Mouse (Mus musculus) layer of hippocampus, adult 9-11 months (tissue): ENCODE measurements around the gene Slc6a16.

Source experiments
- DNase-seq: peaks from one replicate; pipeline ENCODE4 v3.0.0; 2022

The Slc6a16 gene

GRCm38 (mm10) chr7:45240633-45241388 is at the start of gene Slc6a16:
Gene Slc6a16, plus strand, starts transcription at chr7:45241085.
- peak; percentile 51 for DNase-seq

- no peak for DNase-seq
Measured at GRCm38 (mm10) chr7:45191161-45191560, 49.7 kb upstream of the Slc6a16 start.

- no peak for DNase-seq
Measured at GRCm38 (mm10) chr7:45191803-45192363, 49.0 kb upstream of the Slc6a16 start.

GRCm38 (mm10) chr7:45192585-45193310 is 48.1 kb upstream of the Slc6a16 start:
- no peak for DNase-seq

GRCm38 (mm10) chr7:45193406-45193805 is 47.5 kb upstream of the Slc6a16 start:
- no peak for DNase-seq

GRCm38 (mm10) chr7:45193871-45194785 is 46.8 kb upstream of the Slc6a16 start:
- DNase-seq = no peak

- no peak for DNase-seq
Measured at GRCm38 (mm10) chr7:45195341-45196175, 45.3 kb upstream of the Slc6a16 start.

GRCm38 (mm10) chr7:45196176-45196535 is 44.7 kb upstream of the Slc6a16 start:
- DNase-seq = no peak

GRCm38 (mm10) chr7:45196994-45197393 is 43.9 kb upstream of the Slc6a16 start:
- DNase-seq = no peak

- DNase-seq = peak; percentile 75
Measured at GRCm38 (mm10) chr7:45198435-45198834, 42.5 kb upstream of the Slc6a16 start.

GRCm38 (mm10) chr7:45198961-45199360 is 41.9 kb upstream of the Slc6a16 start:
- DNase-seq = peak; percentile 47

GRCm38 (mm10) chr7:45202654-45203053 is 38.2 kb upstream of the Slc6a16 start:
- no peak for DNase-seq

- DNase-seq = peak; percentile 96
Measured at GRCm38 (mm10) chr7:45204380-45205143, 36.3 kb upstream of the Slc6a16 start, which contains the start of gene Ccdc155. Gene Ccdc155, minus strand, starts transcription at chr7:45204892.

GRCm38 (mm10) chr7:45208260-45208659 is 32.6 kb upstream of the Slc6a16 start:
- no peak for DNase-seq

GRCm38 (mm10) chr7:45211070-45211469 is 29.8 kb upstream of the Slc6a16 start:
- DNase-seq = no peak

GRCm38 (mm10) chr7:45211851-45212251 is 29.0 kb upstream of the Slc6a16 start, which contains the start of gene Dkkl1:
Gene Dkkl1, minus strand, starts transcription at chr7:45212147.
- no peak for DNase-seq

- no peak for DNase-seq
Measured at GRCm38 (mm10) chr7:45212356-45212755, 28.5 kb upstream of the Slc6a16 start.

- DNase-seq = no peak
Measured at GRCm38 (mm10) chr7:45213708-45214107, 27.2 kb upstream of the Slc6a16 start.

GRCm38 (mm10) chr7:45215673-45216441 is 25.0 kb upstream of the Slc6a16 start, which contains the start of gene Tead2:
Gene Tead2, plus strand, starts transcription at chr7:45215753.
- no peak for DNase-seq
